Comparison of ENCODE assay signal across 25 mouse cellular contexts in the genomic region with DNA sequence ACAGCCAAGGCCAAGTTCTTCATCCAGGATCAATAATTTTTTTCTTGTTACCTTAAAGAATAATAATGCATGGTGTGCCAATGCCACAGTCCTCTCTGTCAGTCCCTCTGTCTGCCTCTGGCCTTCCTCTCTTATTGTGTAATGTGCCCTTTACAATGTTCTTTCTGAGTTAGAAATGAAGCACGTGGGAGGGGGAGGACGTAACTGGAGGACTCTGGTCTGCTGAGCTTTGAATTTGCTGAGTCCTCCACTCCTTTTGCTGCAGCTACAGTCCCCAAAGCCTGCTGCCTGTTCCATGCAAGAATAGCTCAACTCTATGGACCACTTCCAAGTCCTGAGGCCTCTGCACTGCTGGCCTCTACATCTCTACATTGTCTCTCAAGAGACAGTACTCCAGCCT. TPM values are rescaled to one million over a fixed set of nuclear protein-coding genes. Genes with fewer than 3 reads are reported as not detected.
DNase-seq lines count a peak whose midpoint lies in the region; ATAC-seq lines count a peak whose summit lies in the region.
"Had no signal": no experiment of that assay in that cellular context is flagged by ENCODE, and none has a peak within 500 bp of the region (broad histone marks: within the 10 kb centered on the region; RNA-seq: fewer than 3 reads in every experiment).

No protein-coding gene starts in this region.

- peaks cover 6% of the 10 kb centered on the region; the same call in 1 of the 2 replicates for H3K4me1 ChIP-seq in heart, embryonic 10.5 days
- H3K4me1 ChIP-seq in lung, embryonic 16.5 days (replicated peaks; ENCODE audit: control insufficient read depth, insufficient read depth, low read length), result peaks cover 13% of the 10 kb centered on the region
- H3K4me1 ChIP-seq: liver, embryonic 12.5 days had no signal

- H3K27ac ChIP-seq in heart, embryonic 10.5 days, result no peak overlapping the region
- H3K27ac ChIP-seq in lung, embryonic 16.5 days (ENCODE audit: low read length), result peak overlapping the region; percentile 28; the same call in 1 of the 2 replicates
- H3K27ac ChIP-seq: embryonic facial prominence, embryonic 13.5 days; forebrain, embryonic 10.5 days; liver, embryonic 12.5 days; midbrain, embryonic 13.5 days had no signal

- H3K27me3 ChIP-seq in heart, embryonic 10.5 days (ENCODE audit: insufficient read depth, poor library complexity, severe bottlenecking), result no peaks in the 10 kb centered on the region
- no peaks in the 10 kb centered on the region for H3K27me3 ChIP-seq in lung, embryonic 16.5 days (ENCODE audit: control insufficient read depth, insufficient read depth, low read depth, low read length)
- H3K27me3 ChIP-seq: embryonic facial prominence, embryonic 13.5 days; liver, embryonic 12.5 days; midbrain, embryonic 13.5 days had no signal

- peak; percentile 14; the same call in 1 of the 2 replicates for ATAC-seq in lung, embryonic 16.5 days (ENCODE audit: low read depth)
- ATAC-seq: CD4-positive, CD25-positive, alpha-beta regulatory T cell, adult 4 months; liver, embryonic 12.5 days; midbrain, embryonic 13.5 days had no signal

- H3K9ac ChIP-seq in lung, embryonic 16.5 days (ENCODE audit: low read length), result no peak overlapping the region
- H3K9ac ChIP-seq: embryonic facial prominence, embryonic 13.5 days; liver, embryonic 12.5 days; midbrain, embryonic 13.5 days had no signal

- 72% methylated on average over 2 of the region's 2 CpGs for WGBS in heart, embryonic 10.5 days
- 35% methylated on average over 2 of the region's 2 CpGs for WGBS in lung, embryonic 16.5 days

- peak; percentile 17 for DNase-seq in adrenal gland, adult 2 months
- DNase-seq in adrenal gland, postnatal 4 days (ENCODE audit: low spot score in 2 of 2), result no peak
- DNase-seq in heart, adult 9 months (ENCODE audit: low spot score in 2 of 2), result peak; percentile 22 to 33
- no peak for DNase-seq in heart, embryonic 10.5 days (ENCODE audit: low spot score)
- no peak for DNase-seq in lung, adult 18-20 months
- DNase-seq in lung, postnatal 36 days, result peak; percentile 8
- no peak for DNase-seq in thymus, postnatal 10 days (ENCODE audit: low spot score in 2 of 2)
- DNase-seq: cerebellum, adult 8-10 months; layer of hippocampus, postnatal 36 days; left cerebral cortex, postnatal 4 days; retina, postnatal 1 day; right cerebral cortex, postnatal 4 days had no signal

- no peaks in the 10 kb centered on the region for H3K9me3 ChIP-seq in heart, embryonic 10.5 days
- no peaks in the 10 kb centered on the region for H3K9me3 ChIP-seq in lung, embryonic 16.5 days (ENCODE audit: control insufficient read depth, low read length)
- H3K9me3 ChIP-seq: embryonic facial prominence, embryonic 13.5 days; forebrain, embryonic 10.5 days; liver, embryonic 12.5 days; midbrain, embryonic 13.5 days had no signal

- no peak overlapping the region for H3K4me3 ChIP-seq in heart, embryonic 10.5 days
- H3K4me3 ChIP-seq in lung, embryonic 16.5 days (ENCODE audit: low read length), result no peak overlapping the region
- H3K4me3 ChIP-seq: embryonic facial prominence, embryonic 13.5 days; forebrain, embryonic 10.5 days; liver, embryonic 12.5 days; midbrain, embryonic 13.5 days had no signal

- H3K4me2 ChIP-seq in lung, embryonic 16.5 days (ENCODE audit: low read depth, low read length), result no peak overlapping the region
- H3K4me2 ChIP-seq: embryonic facial prominence, embryonic 13.5 days; liver, embryonic 12.5 days; midbrain, embryonic 13.5 days had no signal

- no peaks in the 10 kb centered on the region for H3K36me3 ChIP-seq in heart, embryonic 10.5 days
- no peaks in the 10 kb centered on the region for H3K36me3 ChIP-seq in lung, embryonic 16.5 days (ENCODE audit: control insufficient read depth, insufficient read depth, low read length)
- H3K36me3 ChIP-seq: embryonic facial prominence, embryonic 13.5 days; forebrain, embryonic 10.5 days; G1E; liver, embryonic 12.5 days; midbrain, embryonic 13.5 days had no signal

RNA-seq across cellular contexts. Expression of gene Foxi1, which starts 23.6 kb away (rescaled TPM):
- not detected for total RNA-seq in adrenal gland, adult 2 months (2021)
- not detected in 2 replicates for polyA plus RNA-seq in adrenal gland, adult 2 months (2012; rRNA removed)
- 1 to 10 TPM in 1 of 2 experiments, not detected in 1; 3.6 TPM for total RNA-seq in adrenal gland, postnatal 4 days (2021)
- not detected in 2 replicates for polyA plus RNA-seq in heart, embryonic 10.5 days (2016; fragmentation: Nextera tagmentation; extraction: Ambion mirVana)
- not detected in 2 replicates for polyA plus RNA-seq in lung, embryonic 16.5 days (2015; fragmentation: Nextera tagmentation; extraction: Ambion mirVana)
- total RNA-seq: G1E; gastrocnemius, adult 8-10 months; layer of hippocampus, postnatal 36 days; left cerebral cortex, postnatal 4 days; megakaryocyte progenitor cell, adult 5-6 weeks had no signal
- polyA plus RNA-seq: CD4-positive, CD25-positive, alpha-beta regulatory T cell, adult 4 months; embryonic facial prominence, embryonic 13.5 days; forebrain, embryonic 10.5 days; G1E; heart, embryonic 14.5 days; hindbrain, embryonic 11.5 days; liver, embryonic 12.5 days; midbrain, embryonic 13.5 days; neural tube, embryonic 14.5 days; testis, adult 2 months had no signal

Comparison
In these comparisons a context has a peak if more than half of its experiments do, and no peak if none do; other contexts are left out.
1. DNase-seq: peak in adrenal gland, adult 2 months (single experiment), heart, adult 9 months (2 of 2) and lung, postnatal 36 days (single experiment); none in adrenal gland, postnatal 4 days (0 of 2), heart, embryonic 10.5 days (single experiment), lung, adult 18-20 months (0 of 2) and thymus, postnatal 10 days (0 of 2).